Mouse (Mus musculus) embryonic facial prominence, embryonic 12.5 days (tissue): ENCODE data around the gene Mrtfb. TPM values are rescaled to one million over a fixed set of nuclear protein-coding genes. Genes with fewer than 3 reads are reported as not detected.
A peak's percentile ranks its signal among the peaks of the same experiment; 100 is the strongest.

ENCODE experiments used
- ATAC-seq: fragments of 200-750 bp; cut with Nextera tagmentation; 2 replicates; pipeline ENCODE4 v1.8.0; 2017; ENCODE audit not compliant: insufficient number of reproducible peaks, insufficient read depth, low FRiP score, low TSS enrichment
- H3K27ac ChIP-seq: fragments of 300-500 bp; sonication (generic); 2 replicates; pipeline ENCODE4 v1.5.1; 2016; ENCODE audit warnings: mild to moderate bottlenecking
- H3K27me3 ChIP-seq: fragments of 300-500 bp; sonication (generic); 2 replicates; pipeline ENCODE4 v1.6.1; 2016; ENCODE audit warnings: mild to moderate bottlenecking, moderate library complexity
- H3K36me3 ChIP-seq: fragments of 300-500 bp; sonication (generic); 2 replicates; pipeline ENCODE4 v1.6.1; 2016; ENCODE audit warnings: mild to moderate bottlenecking
- H3K4me1 ChIP-seq: fragments of 300-500 bp; sonication (generic); 2 replicates; pipeline ENCODE4 v1.6.1; 2016
- H3K4me2 ChIP-seq: fragments of 300-500 bp; sonication (generic); replicated peaks from 2 replicates; pipeline ENCODE4 v1.6.1; 2016; ENCODE audit warnings: mild to moderate bottlenecking, moderate library complexity
- H3K4me3 ChIP-seq: fragments of 300-500 bp; sonication (generic); 2 replicates; pipeline ENCODE4 v1.5.1; 2016; ENCODE audit warnings: mild to moderate bottlenecking
- H3K9ac ChIP-seq: fragments of 300-500 bp; sonication (generic); 2 replicates; pipeline ENCODE4 v1.6.1; 2016; ENCODE audit warnings: mild to moderate bottlenecking, moderate library complexity
- H3K9me3 ChIP-seq: fragments of 300-500 bp; sonication (generic); 2 replicates; pipeline ENCODE4 v1.6.1; 2016; ENCODE audit warnings: mild to moderate bottlenecking, moderate library complexity
- WGBS: fragments of 180-500 bp; shearing (Covaris S2); methylation state at CpG from one replicate; pipeline ENCODE4 v1.1.7; 2016; 5-methylcytosine and 5-hydroxymethylcytosine counted together
- microRNA counts: library from miRNA; unstranded; fragments of <30 nt; microRNA quantifications from one replicate; lab custom pipeline; 2017
- microRNA-seq: library from miRNA; unstranded; fragments of <30 nt; microRNA quantifications from one replicate; pipeline ENCODE4, GENCODE M21; 2017
- polyA plus RNA-seq: library from polyadenylated mRNA; unstranded; fragments of >200 nt; fragmentation: Nextera tagmentation; extraction: Ambion mirVana; gene quantifications from 2 replicates; pipeline ENCODE4 v1.2.1, GENCODE M21; 2016

Gene Mrtfb
- polyA plus RNA-seq, 1 experiment from 2014 or later, result 25.3 TPM

DNA sequence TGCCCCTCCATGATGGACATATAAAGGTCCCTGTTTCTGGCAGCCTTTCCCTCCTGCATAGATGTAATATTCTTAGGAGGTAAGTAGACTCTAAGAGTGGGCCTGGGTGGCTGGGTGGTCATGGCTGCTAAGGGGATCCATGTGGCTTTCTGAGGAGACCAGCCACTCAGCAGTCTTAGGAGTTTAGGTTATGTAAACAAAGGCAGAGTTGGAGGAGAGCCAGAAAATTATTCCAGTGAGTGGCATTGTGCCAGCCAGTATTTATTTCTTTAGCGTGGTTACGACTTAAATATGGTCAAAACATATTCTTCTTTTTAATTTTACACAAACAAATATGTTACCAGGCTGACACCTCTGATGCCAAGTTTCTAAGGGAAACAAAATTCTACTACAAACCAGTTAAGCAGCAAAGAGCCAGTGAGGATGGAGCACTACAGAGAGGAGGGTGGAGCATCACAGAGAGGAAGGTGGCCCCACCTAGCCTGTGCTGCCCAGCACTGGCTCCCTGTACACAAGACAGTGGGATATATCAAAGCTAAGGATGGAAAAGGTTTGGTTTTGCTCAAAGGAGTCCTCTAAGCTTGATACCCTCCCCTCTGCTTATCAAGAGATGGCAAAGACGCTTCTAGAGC lies 204.6 kb downstream of the Mrtfb start:
- H3K27me3 ChIP-seq, result no peaks in the 10 kb centered on the region
- H3K4me2 ChIP-seq, result no peak overlapping the region
- H3K9ac ChIP-seq, result no peak overlapping the region
- peak overlapping the region; percentile 36; the same call in 1 of the 2 replicates for H3K27ac ChIP-seq
- WGBS, result 46% methylated on average over 3 of the region's 3 CpGs
- H3K4me3 ChIP-seq, result no peak overlapping the region
- 0 out of 2 replicates have a peak, but pooled peaks have one; percentile 10 for ATAC-seq
- H3K9me3 ChIP-seq, result no peaks in the 10 kb centered on the region
- H3K36me3 ChIP-seq, result no peaks in the 10 kb centered on the region
- H3K4me1 ChIP-seq, result peaks cover 32% of the 10 kb centered on the region

DNA sequence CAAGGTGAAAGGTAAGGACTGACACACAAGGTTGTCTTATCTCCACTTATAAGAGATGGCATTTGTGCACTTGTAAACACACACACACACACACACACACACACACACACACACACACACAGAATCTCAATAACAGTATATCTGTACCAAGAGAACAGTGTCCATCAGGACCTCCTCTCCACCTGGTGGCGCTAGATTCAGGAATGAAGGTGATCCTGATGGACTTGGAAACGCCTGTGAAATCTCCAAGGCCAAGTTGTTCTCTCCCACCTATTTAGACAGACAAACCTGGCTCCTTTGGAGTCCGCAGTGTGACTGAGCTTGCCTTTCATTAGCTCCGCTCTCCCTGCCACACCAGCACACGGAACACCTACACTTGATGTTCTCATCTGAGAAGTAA lies 208.4 kb downstream of the Mrtfb start:
- Histone ChIP-seq H3K4me2 (no peak overlapping the region), H3K4me1 (peaks cover 32% of the 10 kb centered on the region)
- WGBS, result 83% methylated on average over 5 of the region's 5 CpGs

More for the DNA sequence above, 208.4 kb downstream of the Mrtfb start:
- ATAC-seq, result no peak
- H3K4me3 ChIP-seq, result no peak overlapping the region
- no peak overlapping the region for H3K27ac ChIP-seq
- no peaks in the 10 kb centered on the region for H3K9me3 ChIP-seq
- H3K9ac ChIP-seq, result no peak overlapping the region
- H3K27me3 ChIP-seq, result no peaks in the 10 kb centered on the region
- H3K36me3 ChIP-seq, result no peaks in the 10 kb centered on the region

MicroRNAs encoded within 50 kb of the gene (microRNA counts, 519-probe panel; counts per million panel counts)
- microRNA mmu-miR-193b (lab: Ali Mortazavi, UCI), result 460 counts per million, percentile 65 among the panel's probes with 10 or more counts

Small RNA genes within 50 kb of the gene (microRNA-seq; reads per million reads assigned to microRNA genes)
- gene Mir193b, result 28.1 reads per million, percentile 39 among the genes with 10 or more reads in this experiment
- 0.54 reads per million for gene Mir365-1

Other genes starting within 250 kb of the Mrtfb start
- gene Ercc4, start 146.8 kb upstream of the Mrtfb start, polyA plus RNA-seq, result 14.3 and 15.2 TPM in 2 replicates